ENCODE assay signal across 19 mouse cellular contexts in the genomic region with DNA sequence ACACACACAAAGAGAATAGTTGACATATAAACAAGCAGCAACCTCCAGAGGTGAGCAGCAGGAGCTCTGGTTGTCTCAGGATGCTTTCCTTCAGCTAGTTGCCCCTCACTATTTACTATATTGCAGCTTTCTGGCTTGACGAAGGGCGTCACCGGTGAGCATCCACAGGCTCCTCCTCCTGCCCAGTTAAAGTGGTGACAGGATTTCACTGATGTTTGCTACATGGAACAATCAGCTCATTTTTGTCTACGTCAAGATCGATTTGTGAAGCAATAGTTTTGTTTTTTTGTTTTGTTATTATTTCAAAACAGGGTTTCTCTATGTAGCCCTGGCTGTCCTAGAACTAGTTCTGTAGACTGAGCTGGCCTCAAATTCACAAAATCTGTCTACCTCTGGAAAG. TPM values are rescaled to one million over a fixed set of nuclear protein-coding genes. Genes with fewer than 3 reads are reported as not detected.
DNase-seq lines count a peak whose midpoint lies in the region; ATAC-seq lines count a peak whose summit lies in the region.
"Had no signal": no experiment of that assay in that cellular context is flagged by ENCODE, and none has a peak within 500 bp of the region (broad histone marks: within the 10 kb centered on the region; RNA-seq: fewer than 3 reads in every experiment).

No protein-coding gene starts in this region.

- H3K27ac ChIP-seq in forebrain, embryonic 12.5 days: peak overlapping the region; percentile 69; the same call in 1 of the 2 replicates
- H3K27ac ChIP-seq in forebrain, embryonic 10.5 days: no peak overlapping the region
- peak overlapping the region; percentile 61 to 64; a peak in 2 of 4 replicates for H3K27ac ChIP-seq in heart, embryonic 14.5 days (replicated peaks in 1 of 2; ENCODE audit: control insufficient read depth in 1 of 2, insufficient read depth in 1 of 2, low read depth in 2 of 2, low read length in 2 of 2)
- H3K27ac ChIP-seq: embryonic facial prominence, embryonic 10.5 days had no signal

- H3K4me3 ChIP-seq in forebrain, embryonic 12.5 days (replicated peaks): no peak overlapping the region
- H3K4me3 ChIP-seq in forebrain, embryonic 10.5 days: no peak overlapping the region
- no peak overlapping the region for H3K4me3 ChIP-seq in heart, embryonic 14.5 days (ENCODE audit: control insufficient read depth in 1 of 2, insufficient read depth in 1 of 2, low read depth in 1 of 2, low read length in 2 of 2)
- H3K4me3 ChIP-seq in megakaryocyte, embryonic 14.5 days (replicated peaks): peak overlapping the region; percentile 10
- H3K4me3 ChIP-seq: embryonic facial prominence, embryonic 10.5 days; hindbrain, embryonic 15.5 days had no signal

- H3K27me3 ChIP-seq in forebrain, embryonic 12.5 days: no peaks in the 10 kb centered on the region
- no peaks in the 10 kb centered on the region for H3K27me3 ChIP-seq in forebrain, embryonic 10.5 days (ENCODE audit: poor library complexity, severe bottlenecking)
- no peaks in the 10 kb centered on the region for H3K27me3 ChIP-seq in heart, embryonic 14.5 days (ENCODE audit: control insufficient read depth, insufficient read depth, low read length)
- H3K27me3 ChIP-seq in megakaryocyte, embryonic 14.5 days (replicated peaks): no peaks in the 10 kb centered on the region
- H3K27me3 ChIP-seq: hindbrain, embryonic 15.5 days had no signal

- no peaks in the 10 kb centered on the region for H3K9me3 ChIP-seq in forebrain, embryonic 12.5 days
- no peaks in the 10 kb centered on the region for H3K9me3 ChIP-seq in forebrain, embryonic 10.5 days
- no peaks in the 10 kb centered on the region for H3K9me3 ChIP-seq in heart, embryonic 14.5 days (ENCODE audit: control insufficient read depth, low read length)
- no peaks in the 10 kb centered on the region for H3K9me3 ChIP-seq in megakaryocyte, embryonic 14.5 days
- H3K9me3 ChIP-seq: embryonic facial prominence, embryonic 10.5 days; G1E; hindbrain, embryonic 15.5 days had no signal

- 81% methylated on average over 5 of the region's 5 CpGs for WGBS in forebrain, embryonic 12.5 days
- 89% methylated on average over 5 of the region's 5 CpGs for WGBS in forebrain, embryonic 10.5 days
- 56% methylated on average over 5 of the region's 5 CpGs for WGBS in heart, embryonic 14.5 days

- no peak for DNase-seq in forebrain, embryonic 10.5 days (ENCODE audit: extremely low spot score, low spot score)
- DNase-seq in heart, adult 11 months: peak; percentile 73
- no peak for DNase-seq in heart, postnatal 4 days
- DNase-seq in heart, adult 9 months (ENCODE audit: low spot score in 2 of 2): no peak
- DNase-seq: adrenal gland, adult 8-10 months; adrenal gland, postnatal 36 days; B cell, adult 2 months; cerebellum, adult 2 months; gastrocnemius, postnatal 14 days; heart, postnatal 14 days had no signal

- peaks cover 6% of the 10 kb centered on the region; the same call in 1 of the 2 replicates for H3K4me1 ChIP-seq in forebrain, embryonic 12.5 days
- H3K4me1 ChIP-seq in forebrain, embryonic 10.5 days: no peaks in the 10 kb centered on the region; the same call in 1 of the 2 replicates
- peaks cover 12 to 38% of the 10 kb centered on the region in 2 experiments for H3K4me1 ChIP-seq in heart, embryonic 14.5 days (ENCODE audit: control insufficient read depth in 2 of 2, insufficient read depth in 2 of 2, low read length in 2 of 2)
- H3K4me1 ChIP-seq in megakaryocyte, embryonic 14.5 days: peaks cover 99% of the 10 kb centered on the region
- H3K4me1 ChIP-seq: embryonic facial prominence, embryonic 10.5 days had no signal

- no peak overlapping the region for H3K4me2 ChIP-seq in forebrain, embryonic 12.5 days
- no peak overlapping the region for H3K4me2 ChIP-seq in heart, embryonic 14.5 days (ENCODE audit: low read length)
- H3K4me2 ChIP-seq: hindbrain, embryonic 15.5 days had no signal

- H3K9ac ChIP-seq in forebrain, embryonic 12.5 days: no peak overlapping the region
- no peak overlapping the region for H3K9ac ChIP-seq in heart, embryonic 14.5 days (ENCODE audit: low read length)
- H3K9ac ChIP-seq: hindbrain, embryonic 15.5 days had no signal

- peaks cover 7% of the 10 kb centered on the region for H3K36me3 ChIP-seq in forebrain, embryonic 12.5 days (replicated peaks)
- peaks cover 47% of the 10 kb centered on the region for H3K36me3 ChIP-seq in forebrain, embryonic 10.5 days (replicated peaks)
- H3K36me3 ChIP-seq in heart, embryonic 14.5 days (ENCODE audit: control insufficient read depth, insufficient read depth, low read length): peaks cover 26% of the 10 kb centered on the region
- peaks cover 84% of the 10 kb centered on the region for H3K36me3 ChIP-seq in megakaryocyte, embryonic 14.5 days (replicated peaks; ENCODE audit: low read length)
- H3K36me3 ChIP-seq: hindbrain, embryonic 15.5 days had no signal

- ATAC-seq in forebrain, embryonic 12.5 days (ENCODE audit: low FRiP score): no peak
- no peak for ATAC-seq in heart, embryonic 14.5 days (ENCODE audit: insufficient number of reproducible peaks, insufficient read depth, low FRiP score, low read depth)
- no peak for ATAC-seq in megakaryocyte, adult 5-6 weeks (ENCODE audit: poor library complexity, severe bottlenecking)
- ATAC-seq: CD4-positive, CD25-positive, alpha-beta regulatory T cell, adult 4 months; intestine, embryonic 16.5 days had no signal

RNA-seq across cellular contexts. Expression of a gene that starts 41.1 kb away (rescaled TPM):
- 205 and 221 TPM in 2 replicates for polyA plus RNA-seq in forebrain, embryonic 12.5 days (2016; fragmentation: Nextera tagmentation; extraction: Ambion mirVana)
- polyA plus RNA-seq in forebrain, embryonic 10.5 days (2016; fragmentation: Nextera tagmentation; extraction: Ambion mirVana): 210 and 227 TPM in 2 replicates
- total RNA-seq in heart, postnatal 4 days (2021): 100 to 1,000 TPM; 313 to 318 TPM
- polyA plus RNA-seq in heart, embryonic 14.5 days (2014; fragmentation: Nextera tagmentation; extraction: Ambion mirVana): 181 and 194 TPM in 2 replicates
- 19.4 and 27.6 TPM in 2 replicates for polyA plus RNA-seq in megakaryocyte, embryonic 14.5 days (2012; ENCODE audit: insufficient read depth, low replicate concordance)
- total RNA-seq in megakaryocyte, adult 5-6 weeks (2015): 28.4 and 29.7 TPM in 2 replicates
- 32.3 and 39.2 TPM in 2 replicates for total RNA-seq in megakaryocyte, adult 5-6 weeks (2017)
